Mouse (Mus musculus) bone marrow macrophage, adult 2 months (primary cell): ENCODE measurements around the gene Megf11.

ENCODE experiments used
- CTCF ChIP-seq: IDR thresholded peaks from 2 replicates; pipeline ENCODE4 v1.5.1; 2012; ENCODE audit warnings: low read depth, mild to moderate bottlenecking, low read length, moderate library complexity
- POLR2A ChIP-seq: IDR thresholded peaks from 2 replicates; pipeline ENCODE4 v1.6.1; 2012; ENCODE audit warnings: mild to moderate bottlenecking, low read depth, low read length, borderline replicate concordance

- TF ChIP-seq CTCF (no peak), POLR2A (no peak)
Observed at GRCm38 (mm10) chr9:64731029-64731560, 345.7 kb downstream of the Megf11 start.
